Mouse (Mus musculus): Measurements from ENCODE around the gene Pgghg. TPM values are rescaled to one million over a fixed set of nuclear protein-coding genes. Genes with fewer than 3 reads are reported as not detected.

Pgghg gene
- polyA plus RNA-seq, 1 experiment from 2014 or later, result 4.6 TPM

GRCm38 (mm10) chr7:140942341-140942740, 1.1 kb downstream of the Pgghg start:
- H3K4me1 ChIP-seq (ENCODE audit: control insufficient read depth, insufficient read depth, low read length), result peaks cover 5% of the 10 kb centered on the region; the same call in 1 of the 2 replicates
- H3K9me3 ChIP-seq (ENCODE audit: control insufficient read depth, low read length), result no peaks in the 10 kb centered on the region
- no peak overlapping the region; the same call in 1 of the 2 replicates for H3K9ac ChIP-seq (replicated peaks; ENCODE audit: low read depth, low read length)
- no peaks in the 10 kb centered on the region for H3K27me3 ChIP-seq (ENCODE audit: control insufficient read depth, insufficient read depth, low read length)
- no peak overlapping the region for H3K4me3 ChIP-seq (ENCODE audit: low read depth, low read length)
- H3K36me3 ChIP-seq (ENCODE audit: control insufficient read depth, insufficient read depth, low read length), result no peaks in the 10 kb centered on the region
- H3K4me2 ChIP-seq (ENCODE audit: low read depth, low read length), result peak overlapping the region; percentile 45
- WGBS, result 66% methylated on average over 9 of the region's 9 CpGs
- no peak for ATAC-seq (ENCODE audit: low read depth)
- no peak overlapping the region; the same call in 1 of the 2 replicates for H3K27ac ChIP-seq (ENCODE audit: low read depth, low read length)

- Histone ChIP-seq H3K9me3 (ENCODE audit: control insufficient read depth, low read length) (no peaks in the 10 kb centered on the region), H3K4me3 (ENCODE audit: low read depth, low read length) (no peak overlapping the region), H3K36me3 (ENCODE audit: control insufficient read depth, insufficient read depth, low read length) (no peaks in the 10 kb centered on the region), H3K27ac (ENCODE audit: low read depth, low read length) (no peak overlapping the region), H3K9ac (replicated peaks; ENCODE audit: low read depth, low read length) (no peak overlapping the region), H3K4me2 (ENCODE audit: low read depth, low read length) (no peak overlapping the region), H3K4me1 (ENCODE audit: control insufficient read depth, insufficient read depth, low read length) (peaks cover 5% of the 10 kb centered on the region; the same call in 1 of the 2 replicates), H3K27me3 (ENCODE audit: control insufficient read depth, insufficient read depth, low read length) (no peaks in the 10 kb centered on the region)
- WGBS, result 89% methylated on average over 10 of the region's 10 CpGs
- ATAC-seq (ENCODE audit: low read depth), result no peak
These were observed 1.6 kb downstream of the Pgghg start for GRCm38 (mm10) chr7:140942811-140943210.

DNA sequence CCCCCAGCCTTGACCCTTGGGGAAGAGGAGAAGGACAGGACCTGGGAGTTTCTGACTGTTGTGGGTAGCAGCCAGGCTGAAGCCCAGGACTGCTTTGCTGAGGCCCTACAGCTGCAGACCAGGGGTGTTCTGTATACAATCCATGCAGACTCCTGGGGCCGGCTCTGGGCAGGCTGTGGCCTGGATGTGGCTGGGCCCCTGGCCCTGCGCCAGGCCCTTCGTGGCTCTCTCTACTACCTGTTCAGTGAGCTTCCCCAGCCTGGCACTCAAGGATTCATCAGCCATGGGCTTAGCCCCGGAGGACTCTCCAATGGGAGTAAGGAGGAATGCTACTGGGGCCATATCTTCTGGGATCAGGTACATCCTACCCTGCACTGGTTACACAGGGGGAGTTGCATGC, 2.2 kb downstream of the Pgghg start:
- no peak overlapping the region for H3K4me2 ChIP-seq (ENCODE audit: low read depth, low read length)
- ATAC-seq (ENCODE audit: low read depth), result no peak
- 85% methylated on average over 4 of the region's 4 CpGs for WGBS
- H3K9me3 ChIP-seq (ENCODE audit: control insufficient read depth, low read length), result no peaks in the 10 kb centered on the region
- no peaks in the 10 kb centered on the region for H3K36me3 ChIP-seq (ENCODE audit: control insufficient read depth, insufficient read depth, low read length)
- H3K4me1 ChIP-seq (ENCODE audit: control insufficient read depth, insufficient read depth, low read length), result peaks cover 5% of the 10 kb centered on the region; the same call in 1 of the 2 replicates
- no peak overlapping the region for H3K4me3 ChIP-seq (ENCODE audit: low read depth, low read length)
- no peak overlapping the region for H3K27ac ChIP-seq (ENCODE audit: low read depth, low read length)
- H3K27me3 ChIP-seq (ENCODE audit: control insufficient read depth, insufficient read depth, low read length), result no peaks in the 10 kb centered on the region
- H3K9ac ChIP-seq (replicated peaks; ENCODE audit: low read depth, low read length), result no peak overlapping the region

DNA sequence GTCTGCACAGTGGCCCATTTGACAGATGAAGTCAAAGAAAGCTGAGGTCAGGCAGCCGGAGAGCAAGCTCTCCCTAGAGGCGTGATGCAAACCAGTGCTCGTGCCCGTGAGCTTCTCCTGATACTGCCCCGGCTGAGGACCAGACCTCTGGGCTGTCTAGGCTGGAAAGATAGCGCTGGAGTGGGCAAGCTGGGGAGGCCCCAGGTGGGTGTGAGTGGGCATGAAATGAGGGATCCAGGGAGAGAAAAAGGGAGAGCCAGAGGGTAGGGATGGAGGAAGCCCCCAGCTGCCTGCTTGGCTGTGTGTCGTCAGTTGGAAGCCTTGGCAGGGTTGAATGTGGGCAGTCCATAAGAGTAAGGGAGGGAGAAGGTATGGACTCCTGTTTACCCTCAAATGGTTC, 3.0 kb downstream of the Pgghg start:
- H3K27ac ChIP-seq (ENCODE audit: low read depth, low read length), result no peak overlapping the region
- H3K9me3 ChIP-seq (ENCODE audit: control insufficient read depth, low read length), result no peaks in the 10 kb centered on the region
- H3K4me1 ChIP-seq (ENCODE audit: control insufficient read depth, insufficient read depth, low read length), result peaks cover 5% of the 10 kb centered on the region; the same call in 1 of the 2 replicates
- no peak for ATAC-seq (ENCODE audit: low read depth)
- 94% methylated on average over 7 of the region's 7 CpGs for WGBS
- no peak overlapping the region for H3K4me2 ChIP-seq (ENCODE audit: low read depth, low read length)
- H3K9ac ChIP-seq (replicated peaks; ENCODE audit: low read depth, low read length), result no peak overlapping the region
- no peaks in the 10 kb centered on the region for H3K36me3 ChIP-seq (ENCODE audit: control insufficient read depth, insufficient read depth, low read length)
- H3K27me3 ChIP-seq (ENCODE audit: control insufficient read depth, insufficient read depth, low read length), result no peaks in the 10 kb centered on the region
- H3K4me3 ChIP-seq (ENCODE audit: low read depth, low read length), result no peak overlapping the region

DNA sequence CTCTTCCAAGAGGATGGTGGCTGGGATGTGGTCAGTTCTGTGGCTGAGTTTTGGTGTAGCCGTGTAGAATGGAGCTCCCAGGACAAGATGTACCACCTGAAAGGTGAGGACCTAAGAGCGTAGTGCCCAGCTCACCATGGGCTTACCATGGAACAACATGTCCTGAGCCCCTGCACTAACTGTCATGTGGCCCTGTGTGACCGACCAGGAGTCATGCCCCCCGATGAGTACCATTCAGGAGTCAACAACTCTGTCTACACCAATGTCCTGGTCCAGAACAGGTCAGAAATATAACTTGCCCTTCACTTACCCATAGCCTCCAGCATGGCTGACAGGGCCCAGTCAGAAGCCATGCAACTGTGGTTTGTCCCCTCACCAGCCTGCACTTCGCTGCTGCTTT, 4.1 kb downstream of the Pgghg start:
- Histone ChIP-seq H3K27ac (ENCODE audit: low read depth, low read length) (no peak overlapping the region), H3K4me3 (ENCODE audit: low read depth, low read length) (no peak overlapping the region), H3K4me2 (ENCODE audit: low read depth, low read length) (no peak overlapping the region), H3K9me3 (ENCODE audit: control insufficient read depth, low read length) (no peaks in the 10 kb centered on the region), H3K4me1 (ENCODE audit: control insufficient read depth, insufficient read depth, low read length) (no peaks in the 10 kb centered on the region), H3K36me3 (ENCODE audit: control insufficient read depth, insufficient read depth, low read length) (no peaks in the 10 kb centered on the region), H3K27me3 (ENCODE audit: control insufficient read depth, insufficient read depth, low read length) (no peaks in the 10 kb centered on the region), H3K9ac (replicated peaks; ENCODE audit: low read depth, low read length) (no peak overlapping the region)
- no peak for ATAC-seq (ENCODE audit: low read depth)
- 95% methylated on average over 5 of the region's 5 CpGs for WGBS

GRCm38 (mm10) chr7:140946311-140946710, 5.1 kb downstream of the Pgghg start:
- no peak overlapping the region for H3K4me2 ChIP-seq (ENCODE audit: low read depth, low read length)
- no peaks in the 10 kb centered on the region for H3K4me1 ChIP-seq (ENCODE audit: control insufficient read depth, insufficient read depth, low read length)
- 92% methylated on average over 10 of the region's 10 CpGs for WGBS
- H3K9me3 ChIP-seq (ENCODE audit: control insufficient read depth, low read length), result no peaks in the 10 kb centered on the region
- H3K36me3 ChIP-seq (ENCODE audit: control insufficient read depth, insufficient read depth, low read length), result no peaks in the 10 kb centered on the region
- no peak for ATAC-seq (ENCODE audit: low read depth)
- H3K9ac ChIP-seq (replicated peaks; ENCODE audit: low read depth, low read length), result no peak overlapping the region
- H3K27me3 ChIP-seq (ENCODE audit: control insufficient read depth, insufficient read depth, low read length), result no peaks in the 10 kb centered on the region
- no peak overlapping the region for H3K27ac ChIP-seq (ENCODE audit: low read depth, low read length)
- no peak overlapping the region for H3K4me3 ChIP-seq (ENCODE audit: low read depth, low read length)

GRCm38 (mm10) chr7:140946980-140947379, 5.8 kb downstream of the Pgghg start:
- Histone ChIP-seq H3K4me2 (ENCODE audit: low read depth, low read length) (no peak overlapping the region), H3K36me3 (ENCODE audit: control insufficient read depth, insufficient read depth, low read length) (no peaks in the 10 kb centered on the region), H3K9ac (replicated peaks; ENCODE audit: low read depth, low read length) (no peak overlapping the region), H3K4me1 (ENCODE audit: control insufficient read depth, insufficient read depth, low read length) (no peaks in the 10 kb centered on the region), H3K27ac (ENCODE audit: low read depth, low read length) (no peak overlapping the region), H3K9me3 (ENCODE audit: control insufficient read depth, low read length) (no peaks in the 10 kb centered on the region), H3K27me3 (ENCODE audit: control insufficient read depth, insufficient read depth, low read length) (no peaks in the 10 kb centered on the region), H3K4me3 (ENCODE audit: low read depth, low read length) (no peak overlapping the region)
- no peak for ATAC-seq (ENCODE audit: low read depth)
- 81% methylated on average over 7 of the region's 7 CpGs for WGBS

DNA sequence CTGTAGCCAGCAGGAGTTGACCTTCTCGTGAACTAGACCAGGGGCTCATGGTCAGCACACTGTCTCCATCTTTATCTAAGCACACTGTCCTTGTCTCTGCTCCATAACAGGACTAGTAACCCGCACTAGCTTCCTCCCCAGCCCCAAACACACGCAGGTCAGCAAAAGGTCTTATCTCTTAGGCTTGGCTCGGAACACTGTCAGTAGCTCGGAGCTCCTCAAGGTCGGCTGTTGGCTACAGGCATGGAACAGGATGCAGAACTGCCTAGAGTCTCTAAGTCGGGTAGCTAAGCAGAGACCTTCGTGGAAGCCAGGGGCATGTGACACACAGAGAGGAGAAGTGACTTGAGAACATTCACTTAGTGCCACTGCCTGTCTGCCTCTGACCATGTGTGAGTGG, 7.0 kb downstream of the Pgghg start:
- Histone ChIP-seq H3K36me3 (ENCODE audit: control insufficient read depth, insufficient read depth, low read length) (no peaks in the 10 kb centered on the region), H3K4me2 (ENCODE audit: low read depth, low read length) (no peak overlapping the region)

GRCm38 (mm10) chr7:140949255-140949654, 8.1 kb downstream of the Pgghg start:
- no peaks in the 10 kb centered on the region for H3K9me3 ChIP-seq (ENCODE audit: control insufficient read depth, low read length)
- no peak for ATAC-seq (ENCODE audit: low read depth)
- H3K9ac ChIP-seq (replicated peaks; ENCODE audit: low read depth, low read length), result no peak overlapping the region
- no peak overlapping the region for H3K4me3 ChIP-seq (ENCODE audit: low read depth, low read length)
- 0 out of 2 replicates have a peak, but pooled peaks cover 2% of the 10 kb centered on the region for H3K4me1 ChIP-seq (ENCODE audit: control insufficient read depth, insufficient read depth, low read length)
- H3K27me3 ChIP-seq (ENCODE audit: control insufficient read depth, insufficient read depth, low read length), result no peaks in the 10 kb centered on the region
- no peak overlapping the region for H3K27ac ChIP-seq (ENCODE audit: low read depth, low read length)
- no peaks in the 10 kb centered on the region for H3K36me3 ChIP-seq (ENCODE audit: control insufficient read depth, insufficient read depth, low read length)
- WGBS, result 90% methylated on average over 6 of the region's 6 CpGs
- H3K4me2 ChIP-seq (ENCODE audit: low read depth, low read length), result no peak overlapping the region

More for the DNA sequence above, 7.0 kb downstream of the Pgghg start:
- no peak for ATAC-seq (ENCODE audit: low read depth)
- Histone ChIP-seq H3K9me3 (ENCODE audit: control insufficient read depth, low read length) (no peaks in the 10 kb centered on the region), H3K9ac (replicated peaks; ENCODE audit: low read depth, low read length) (no peak overlapping the region), H3K4me3 (ENCODE audit: low read depth, low read length) (no peak overlapping the region), H3K27me3 (ENCODE audit: control insufficient read depth, insufficient read depth, low read length) (no peaks in the 10 kb centered on the region), H3K4me1 (ENCODE audit: control insufficient read depth, insufficient read depth, low read length) (no peaks in the 10 kb centered on the region), H3K27ac (ENCODE audit: low read depth, low read length) (no peak overlapping the region)
- 92% methylated on average over 8 of the region's 8 CpGs for WGBS

Measured in neural tube, embryonic 14.5 days (tissue).